Mouse (Mus musculus) adrenal gland, postnatal 0 days (tissue): Measurements from ENCODE around the gene Cmpk2. TPM values are rescaled to one million over a fixed set of nuclear protein-coding genes. Genes with fewer than 3 reads are reported as not detected.

Source experiments
- polyA plus RNA-seq: library from polyadenylated mRNA; unstranded; fragments of >200 nt; fragmentation: Nextera tagmentation; extraction: Ambion mirVana; gene quantifications from 2 replicates; pipeline ENCODE4 v1.2.1, GENCODE M21; 2015

Cmpk2 gene
- polyA plus RNA-seq, result 19.9 and 35.7 TPM in 2 replicates

DNA sequence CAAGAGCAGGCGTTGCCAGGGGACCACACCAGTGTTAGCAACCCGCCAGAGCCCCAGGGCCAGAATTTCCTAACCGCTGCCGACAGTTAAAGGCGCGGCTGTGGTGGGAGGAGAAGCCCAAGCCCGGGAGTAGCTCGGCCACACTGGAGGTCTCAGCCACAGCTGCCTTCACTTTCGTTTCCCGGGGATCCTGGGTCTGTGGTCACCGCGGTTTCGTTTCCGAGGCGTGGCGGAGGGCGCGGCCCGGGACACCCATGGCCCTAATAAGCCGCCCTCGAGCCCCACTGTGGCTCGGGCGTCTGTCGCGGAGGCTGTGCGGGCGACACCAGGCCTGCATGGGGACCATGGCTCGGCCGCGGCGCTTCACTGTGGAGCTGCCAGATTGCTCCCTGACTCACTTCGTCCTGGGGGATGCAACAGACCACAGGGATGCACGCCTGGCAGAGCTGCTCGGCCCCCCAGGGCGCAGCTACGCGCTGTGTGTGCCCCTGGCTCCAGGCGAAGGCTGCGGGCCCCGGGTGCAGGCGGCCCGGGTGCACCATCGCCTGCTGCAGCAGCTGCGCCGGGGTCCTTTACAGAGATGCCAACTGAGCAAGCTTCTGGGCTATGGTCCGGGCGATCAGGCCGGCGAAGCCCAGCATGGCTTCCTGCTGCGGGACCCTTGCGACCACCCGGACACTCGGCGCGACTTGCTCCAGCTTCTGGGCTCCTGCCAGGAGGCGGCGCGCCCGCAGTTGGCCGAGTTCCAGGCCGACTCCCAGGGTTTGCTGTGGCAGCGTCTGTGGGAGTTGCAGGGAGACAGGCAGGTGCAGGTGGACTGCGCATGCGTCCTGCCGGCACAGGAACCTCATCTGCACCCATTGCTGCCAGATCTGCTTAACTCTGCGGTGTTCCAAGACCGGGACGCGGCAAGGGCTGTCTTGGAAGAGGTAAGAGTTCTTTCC lies at the start of gene Cmpk2:
Gene Cmpk2, plus strand, starts transcription at position 107 of the 944 bp plus-strand sequence.

DNA sequence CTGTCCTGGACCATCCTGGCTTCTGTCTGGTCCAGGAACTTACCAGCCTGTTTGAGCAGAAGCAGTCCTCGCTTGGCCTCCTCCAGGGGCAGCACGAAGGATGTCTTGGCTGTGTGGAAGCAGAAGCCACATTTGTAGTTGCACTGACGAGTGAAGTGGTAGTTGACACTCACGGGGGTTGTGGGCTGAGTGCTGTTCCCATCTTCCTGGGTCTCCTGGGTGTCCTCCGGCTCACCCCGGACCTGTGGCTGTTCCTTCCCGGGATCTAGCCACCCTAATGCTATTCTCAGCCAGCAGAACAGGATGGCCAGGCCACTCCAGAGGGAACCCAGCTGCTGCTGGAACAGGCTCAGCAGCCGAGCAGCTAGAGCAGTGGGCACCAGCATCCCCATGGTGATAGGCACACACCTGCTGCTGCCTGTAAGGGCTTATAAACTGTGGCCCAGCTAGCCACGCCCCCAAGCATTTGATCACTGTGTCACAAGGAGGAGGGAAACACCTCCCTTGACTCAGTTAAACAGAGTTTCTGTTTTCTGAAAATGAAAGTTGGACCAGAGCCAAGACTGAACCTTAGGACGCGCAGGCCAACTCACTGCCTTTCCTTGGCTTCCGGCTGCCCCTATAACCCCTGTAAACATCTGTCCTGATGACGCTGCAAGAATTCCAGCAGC lies 12.8 kb upstream of the Cmpk2 start, which contains the start of gene Rsad2:
Gene Rsad2, minus strand, starts transcription at position 425 of the 671 bp plus-strand sequence.

Other genes with a start within 250 kb of the Cmpk2 start
- 16.7 and 31.2 TPM in 2 replicates for gene Rnf144a, start 54.0 kb upstream of the Cmpk2 start, polyA plus RNA-seq
- 13.0 and 24.6 TPM in 2 replicates for gene Rsad2, start 12.8 kb upstream of the Cmpk2 start, polyA plus RNA-seq